Mouse (Mus musculus): ENCODE measurements at regions not wholly inside any gene's neighbourhood (a gene's known extent, or its start where the extent isn't known, plus 50 kb on each side); places are given as distances from the start of the nearest gene placed in this dataset.

GRCm38 (mm10) chr16:5570619-5571018 lies 314.5 kb upstream of the Rbfox1 start:
- H3K4me3 ChIP-seq, result no peak overlapping the region
- H3K36me3 ChIP-seq, result no peaks in the 10 kb centered on the region
- no peak overlapping the region for H3K4me2 ChIP-seq (replicated peaks)
- H3K9ac ChIP-seq, result no peak overlapping the region
- no peak overlapping the region for H3K27ac ChIP-seq
- H3K27me3 ChIP-seq, result no peaks in the 10 kb centered on the region
- no peak for ATAC-seq (ENCODE audit: low FRiP score, low read depth)
- no peaks in the 10 kb centered on the region for H3K9me3 ChIP-seq
- H3K4me1 ChIP-seq, result peaks cover 7% of the 10 kb centered on the region; the same call in 1 of the 2 replicates
- WGBS, result 93% methylated on average over 4 of the region's 4 CpGs

GRCm38 (mm10) chr16:5569101-5569500 lies 313.3 kb upstream of the Eef2kmt start:
- ATAC-seq (ENCODE audit: low FRiP score, low read depth), result no peak
- no peaks in the 10 kb centered on the region for H3K9me3 ChIP-seq
- no peak overlapping the region for H3K4me3 ChIP-seq
- no peak overlapping the region for H3K4me2 ChIP-seq (replicated peaks)
- whole genome bisulfite sequencing, result 57% methylated on average over 10 of the region's 10 CpGs
- no peak overlapping the region for H3K9ac ChIP-seq
- H3K27ac ChIP-seq, result no peak overlapping the region
- H3K4me1 ChIP-seq, result peaks cover 7% of the 10 kb centered on the region; the same call in 1 of the 2 replicates
- no peaks in the 10 kb centered on the region for H3K27me3 ChIP-seq
- H3K36me3 ChIP-seq, result no peaks in the 10 kb centered on the region

GRCm38 (mm10) chr16:5549026-5549425 lies 293.2 kb upstream of the Eef2kmt start:
- Histone ChIP-seq H3K36me3 (no peaks in the 10 kb centered on the region), H3K27me3 (no peaks in the 10 kb centered on the region), H3K9me3 (no peaks in the 10 kb centered on the region), H3K4me2 (replicated peaks) (no peak overlapping the region), H3K9ac (no peak overlapping the region), H3K4me3 (no peak overlapping the region), H3K27ac (no peak overlapping the region), H3K4me1 (no peaks in the 10 kb centered on the region)
- ATAC-seq (ENCODE audit: low FRiP score, low read depth), result no peak
- WGBS, result 42% methylated on average over 6 of the region's 6 CpGs

GRCm38 (mm10) chr16:5548602-5549001 lies 292.8 kb upstream of the Eef2kmt start:
- H3K27ac ChIP-seq, result no peak overlapping the region
- no peak overlapping the region for H3K4me2 ChIP-seq (replicated peaks)
- WGBS, result 73% methylated on average over 3 of the region's 3 CpGs
- H3K4me3 ChIP-seq, result no peak overlapping the region
- ATAC-seq (ENCODE audit: low FRiP score, low read depth), result no peak
- H3K36me3 ChIP-seq, result no peaks in the 10 kb centered on the region
- H3K9me3 ChIP-seq, result no peaks in the 10 kb centered on the region
- H3K27me3 ChIP-seq, result no peaks in the 10 kb centered on the region
- H3K4me1 ChIP-seq, result no peaks in the 10 kb centered on the region
- H3K9ac ChIP-seq, result no peak overlapping the region

- Histone ChIP-seq H3K27me3 (no peaks in the 10 kb centered on the region), H3K27ac (no peak overlapping the region), H3K36me3 (no peaks in the 10 kb centered on the region), H3K4me3 (no peak overlapping the region), H3K4me2 (replicated peaks) (no peak overlapping the region), H3K9ac (no peak overlapping the region), H3K9me3 (no peaks in the 10 kb centered on the region), H3K4me1 (no peaks in the 10 kb centered on the region)
- no peak for ATAC-seq (ENCODE audit: low FRiP score, low read depth)
- 49% methylated on average over 4 of the region's 4 CpGs for WGBS
Observed at GRCm38 (mm10) chr16:5546808-5547207, 291.0 kb upstream of the Eef2kmt start.

GRCm38 (mm10) chr16:5545801-5546200 lies 290.0 kb upstream of the Eef2kmt start:
- no peak overlapping the region for H3K4me2 ChIP-seq (replicated peaks)
- no peaks in the 10 kb centered on the region for H3K4me1 ChIP-seq
- no peak overlapping the region for H3K27ac ChIP-seq
- no peaks in the 10 kb centered on the region for H3K9me3 ChIP-seq
- no peaks in the 10 kb centered on the region for H3K36me3 ChIP-seq
- no peak for ATAC-seq (ENCODE audit: low FRiP score, low read depth)
- no peak overlapping the region for H3K4me3 ChIP-seq
- 65% methylated on average over 8 of the region's 8 CpGs for WGBS
- H3K9ac ChIP-seq, result no peak overlapping the region
- H3K27me3 ChIP-seq, result no peaks in the 10 kb centered on the region

- WGBS, result 75% methylated on average over 2 of the region's 2 CpGs
Observed at GRCm38 (mm10) chr16:5544436-5544835, 288.7 kb upstream of the Eef2kmt start.

GRCm38 (mm10) chr16:5538836-5539510 lies 283.2 kb upstream of the Eef2kmt start:
- Histone ChIP-seq H3K4me2 (replicated peaks) (no peak overlapping the region), H3K9ac (no peak overlapping the region), H3K36me3 (no peaks in the 10 kb centered on the region), H3K27me3 (peaks cover 16% of the 10 kb centered on the region), H3K4me3 (no peak overlapping the region), H3K27ac (no peak overlapping the region), H3K4me1 (0 out of 2 replicates have a peak, but pooled peaks cover 6% of the 10 kb centered on the region), H3K9me3 (no peaks in the 10 kb centered on the region)
- ATAC-seq (ENCODE audit: low FRiP score, low read depth), result no peak
- 58% methylated on average over 10 of the region's 10 CpGs for WGBS

More at GRCm38 (mm10) chr16:5544436-5544835, 288.7 kb upstream of the Eef2kmt start:
- Histone ChIP-seq H3K27ac (no peak overlapping the region), H3K27me3 (no peaks in the 10 kb centered on the region), H3K36me3 (no peaks in the 10 kb centered on the region), H3K4me3 (no peak overlapping the region), H3K4me1 (no peaks in the 10 kb centered on the region), H3K4me2 (replicated peaks) (no peak overlapping the region), H3K9me3 (no peaks in the 10 kb centered on the region), H3K9ac (no peak overlapping the region)
- ATAC-seq (ENCODE audit: low FRiP score, low read depth), result no peak

- H3K9me3 ChIP-seq, result no peaks in the 10 kb centered on the region
- H3K4me3 ChIP-seq, result no peak overlapping the region
- H3K27me3 ChIP-seq, result peaks cover 16% of the 10 kb centered on the region
- ATAC-seq (ENCODE audit: low FRiP score, low read depth), result no peak
- H3K27ac ChIP-seq, result no peak overlapping the region
- H3K36me3 ChIP-seq, result no peaks in the 10 kb centered on the region
- 43% methylated on average over 11 of the region's 11 CpGs for WGBS
- no peak overlapping the region for H3K4me2 ChIP-seq (replicated peaks)
- no peak overlapping the region for H3K9ac ChIP-seq
- 0 out of 2 replicates have a peak, but pooled peaks cover 6% of the 10 kb centered on the region for H3K4me1 ChIP-seq
Observed at GRCm38 (mm10) chr16:5537286-5538204, 281.8 kb upstream of the Eef2kmt start.

GRCm38 (mm10) chr16:5536515-5536972 lies 280.8 kb upstream of the Eef2kmt start:
- H3K4me3 ChIP-seq, result no peak overlapping the region
- 0 out of 2 replicates have a peak, but pooled peaks cover 6% of the 10 kb centered on the region for H3K4me1 ChIP-seq
- H3K9me3 ChIP-seq, result no peaks in the 10 kb centered on the region
- peaks cover 16% of the 10 kb centered on the region for H3K27me3 ChIP-seq
- no peak overlapping the region for H3K9ac ChIP-seq
- no peaks in the 10 kb centered on the region for H3K36me3 ChIP-seq
- WGBS, result 20% methylated on average over 14 of the region's 14 CpGs
- no peak overlapping the region for H3K27ac ChIP-seq
- no peak for ATAC-seq (ENCODE audit: low FRiP score, low read depth)
- peak overlapping the region; percentile 28; the same call in 1 of the 2 replicates for H3K4me2 ChIP-seq (replicated peaks)

- Histone ChIP-seq H3K27ac (no peak overlapping the region), H3K4me2 (replicated peaks) (peak overlapping the region; percentile 14; the same call in 1 of the 2 replicates), H3K27me3 (peaks cover 16% of the 10 kb centered on the region), H3K9ac (no peak overlapping the region), H3K9me3 (no peaks in the 10 kb centered on the region), H3K4me3 (no peak overlapping the region), H3K4me1 (0 out of 2 replicates have a peak, but pooled peaks cover 6% of the 10 kb centered on the region), H3K36me3 (no peaks in the 10 kb centered on the region)
- no peak for ATAC-seq (ENCODE audit: low FRiP score, low read depth)
- WGBS, result 45% methylated on average over 8 of the region's 8 CpGs
Observed at GRCm38 (mm10) chr16:5535414-5535813, 279.6 kb upstream of the Eef2kmt start.

- H3K27ac ChIP-seq, result no peak overlapping the region
- no peak overlapping the region for H3K4me2 ChIP-seq (replicated peaks)
- no peaks in the 10 kb centered on the region for H3K9me3 ChIP-seq
- no peak overlapping the region for H3K4me3 ChIP-seq
- no peak overlapping the region for H3K9ac ChIP-seq
- 60% methylated on average over 5 of the region's 5 CpGs for WGBS
- ATAC-seq (ENCODE audit: low FRiP score, low read depth), result no peak
- 0 out of 2 replicates have a peak, but pooled peaks cover 6% of the 10 kb centered on the region for H3K4me1 ChIP-seq
- H3K27me3 ChIP-seq, result peaks cover 16% of the 10 kb centered on the region
- H3K36me3 ChIP-seq, result no peaks in the 10 kb centered on the region
Observed at GRCm38 (mm10) chr16:5534862-5535261, 279.1 kb upstream of the Eef2kmt start.

All from limb, embryonic 13.5 days (tissue).